Mouse (Mus musculus) monocyte, adult 5-6 weeks (primary cell): ENCODE measurements at regions not wholly inside any gene's neighbourhood (a gene's known extent, or its start where the extent isn't known, plus 50 kb on each side); places are given as distances from the start of the nearest gene placed in this dataset.

Experiments
- ATAC-seq: fragments of 153-309, 156-312 bp; replicated peaks from 2 replicates; pipeline ENCODE4 v1.8.0; 2017; ENCODE audit warnings: mild to moderate bottlenecking; ENCODE audit not compliant: low TSS enrichment, insufficient number of reproducible peaks, severe bottlenecking, poor library complexity, low FRiP score

DNA sequence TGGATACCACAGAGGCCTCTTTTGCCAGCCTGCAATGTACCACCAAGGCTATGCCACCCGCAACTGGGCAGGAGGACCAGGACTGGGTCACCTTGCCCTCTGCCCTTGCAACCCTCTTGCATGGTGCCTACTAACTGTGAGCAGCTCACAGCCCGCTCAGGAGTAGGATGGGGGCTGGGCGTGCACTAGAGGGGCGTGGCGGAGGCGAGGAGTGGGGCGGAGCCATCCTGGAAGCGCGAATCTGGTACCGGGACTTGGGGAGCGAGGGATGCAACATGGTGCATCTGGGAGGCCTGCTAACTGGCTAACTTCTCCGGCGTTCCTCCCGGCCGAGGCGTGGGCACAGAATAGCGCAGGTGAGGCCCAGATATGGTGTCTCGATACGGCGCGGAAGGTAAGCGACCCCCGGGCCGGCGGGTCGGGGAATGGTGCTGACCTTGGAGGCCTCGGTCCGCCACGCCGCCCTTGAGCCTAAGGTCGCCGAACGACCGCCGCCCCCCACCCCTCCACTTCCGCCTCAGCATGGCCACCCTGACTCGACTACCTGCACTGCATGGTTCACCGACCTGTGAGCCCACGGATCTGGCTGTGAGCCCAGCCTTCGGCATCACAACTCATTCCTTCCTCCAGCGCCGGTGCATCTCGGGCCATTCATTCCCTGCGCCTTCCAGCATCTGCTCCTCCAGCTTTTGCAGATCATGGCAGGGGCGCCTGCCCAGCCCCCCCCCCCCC, 59.7 kb upstream of the Gdi2 start:
- peak; percentile 63; the same call in 1 of the 2 replicates for ATAC-seq
